Mouse (Mus musculus) midbrain, embryonic 10.5 days (tissue): ENCODE measurements around the gene Zfp36l2. TPM values are rescaled to one million over a fixed set of nuclear protein-coding genes. Genes with fewer than 3 reads are reported as not detected.

ENCODE experiments used
- DNase-seq: peaks from one replicate; pipeline ENCODE4 v3.0.0-alpha.2; 2017; ENCODE audit warnings: low spot score
- H3K27ac ChIP-seq: fragments of 300-500 bp; sonication (generic); replicated peaks from 2 replicates; pipeline ENCODE4 v1.5.1; 2016; ENCODE audit warnings: mild to moderate bottlenecking
- H3K27me3 ChIP-seq: fragments of 300-500 bp; sonication (generic); 2 replicates; pipeline ENCODE4 v1.6.1; 2016; ENCODE audit warnings: low read depth, mild to moderate bottlenecking; ENCODE audit not compliant: poor library complexity, severe bottlenecking
- H3K36me3 ChIP-seq: fragments of 300-500 bp; sonication (generic); 2 replicates; pipeline ENCODE4 v1.6.1; 2016; ENCODE audit warnings: mild to moderate bottlenecking, moderate library complexity
- H3K4me1 ChIP-seq: fragments of 300-500 bp; sonication (generic); 2 replicates; pipeline ENCODE4 v1.6.1; 2016
- H3K4me3 ChIP-seq: fragments of 300-500 bp; sonication (generic); 2 replicates; pipeline ENCODE4 v1.5.1; 2016; ENCODE audit warnings: mild to moderate bottlenecking, moderate library complexity
- H3K9me3 ChIP-seq: fragments of 300-500 bp; sonication (generic); replicated peaks from 2 replicates; pipeline ENCODE4 v1.6.1; 2016; ENCODE audit warnings: mild to moderate bottlenecking
- WGBS: fragments of 180-500 bp; shearing (Covaris S2); methylation state at CpG from one replicate; pipeline ENCODE4 v1.1.7; 2016; 5-methylcytosine and 5-hydroxymethylcytosine counted together
- polyA plus RNA-seq: library from polyadenylated mRNA; unstranded; fragments of >200 nt; fragmentation: Nextera tagmentation; extraction: Ambion mirVana; gene quantifications from 2 replicates; pipeline ENCODE4 v1.2.1, GENCODE M21; 2016

Zfp36l2 gene
- polyA plus RNA-seq, 1 experiment from 2014 or later, result 7.8 TPM

DNA sequence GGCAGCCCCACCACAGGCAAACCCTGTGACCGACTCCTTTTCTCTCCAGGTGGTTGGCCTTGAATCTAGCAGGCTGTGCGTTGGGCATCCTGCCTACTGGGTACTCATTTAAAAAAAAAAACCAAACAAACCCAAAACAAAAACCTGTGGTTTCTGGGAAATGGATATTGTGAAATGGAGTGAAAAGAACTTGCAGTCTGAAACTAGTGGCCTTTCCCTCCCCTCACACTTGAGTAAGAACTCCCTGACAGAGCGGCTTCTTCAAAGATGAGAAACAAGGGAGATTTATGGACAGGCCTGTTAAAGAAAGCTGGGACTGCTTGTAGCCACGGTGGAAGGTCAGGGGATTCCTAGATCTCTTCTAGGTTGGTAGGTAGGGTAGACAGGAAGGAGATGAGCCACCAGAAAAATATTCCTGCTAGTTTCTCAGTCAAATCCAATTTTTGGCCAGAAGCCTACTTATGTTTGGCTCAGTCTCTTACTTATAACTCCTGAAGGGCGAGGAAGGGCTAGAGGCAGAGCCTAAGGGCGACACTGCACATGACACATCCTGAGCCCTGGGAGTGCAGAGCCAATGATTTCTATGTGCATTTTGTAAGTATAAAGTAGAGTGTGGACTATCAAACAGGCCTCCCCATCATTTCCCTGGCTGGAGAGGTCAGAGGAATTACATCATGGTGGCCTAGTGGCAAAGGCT is 27.7 kb upstream of the Zfp36l2 start:
- WGBS, result 92% methylated on average over 6 of the region's 6 CpGs
- Histone ChIP-seq H3K4me1 (no peaks in the 10 kb centered on the region), H3K9me3 (no peaks in the 10 kb centered on the region), H3K36me3 (peaks cover 35% of the 10 kb centered on the region), H3K4me3 (no peak overlapping the region), H3K27me3 (no peaks in the 10 kb centered on the region), H3K27ac (no peak overlapping the region)
- DNase-seq, result no peak

DNA sequence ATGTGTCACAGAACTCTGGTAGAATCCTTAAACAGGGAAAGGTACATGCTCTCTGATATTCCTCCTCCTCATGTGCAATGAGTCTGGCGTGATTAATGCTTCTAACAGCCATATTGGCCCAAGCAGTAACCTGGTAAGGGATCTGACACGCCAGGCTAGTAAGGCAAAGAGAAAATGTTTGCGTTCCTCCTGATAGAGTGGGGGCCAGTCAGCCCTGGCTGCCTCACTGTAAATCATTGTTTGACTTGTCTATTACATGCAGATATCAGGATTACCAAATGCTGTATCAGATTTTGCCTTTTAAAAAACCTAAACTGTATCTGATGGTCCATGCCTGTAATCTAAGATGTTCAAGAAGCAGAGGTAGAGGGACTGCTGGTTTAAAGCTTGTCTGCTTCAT is 25.7 kb upstream of the Zfp36l2 start:
- H3K27me3 ChIP-seq, result no peaks in the 10 kb centered on the region
- H3K27ac ChIP-seq, result no peak overlapping the region
- H3K4me3 ChIP-seq, result no peak overlapping the region
- H3K4me1 ChIP-seq, result no peaks in the 10 kb centered on the region
- 96% methylated on average over 3 of the region's 3 CpGs for WGBS
- no peaks in the 10 kb centered on the region for H3K9me3 ChIP-seq
- no peak for DNase-seq
- H3K36me3 ChIP-seq, result peaks cover 18% of the 10 kb centered on the region

- H3K27ac ChIP-seq, result no peak overlapping the region; the same call in 1 of the 2 replicates
- no peak for DNase-seq
- H3K4me1 ChIP-seq, result peaks cover 9% of the 10 kb centered on the region
- H3K27me3 ChIP-seq, result no peaks in the 10 kb centered on the region
- no peaks in the 10 kb centered on the region for H3K9me3 ChIP-seq
- WGBS, result 89% methylated on average over 3 of the region's 3 CpGs
- H3K36me3 ChIP-seq, result peaks cover 24% of the 10 kb centered on the region
- no peak overlapping the region for H3K4me3 ChIP-seq
Measured at GRCm38 (mm10) chr17:84207611-84208010, 19.9 kb upstream of the Zfp36l2 start.

GRCm38 (mm10) chr17:84206239-84206638 is 18.5 kb upstream of the Zfp36l2 start:
- Histone ChIP-seq H3K9me3 (no peaks in the 10 kb centered on the region), H3K27ac (no peak overlapping the region), H3K4me3 (no peak overlapping the region), H3K4me1 (peaks cover 9% of the 10 kb centered on the region), H3K36me3 (peaks cover 22% of the 10 kb centered on the region), H3K27me3 (no peaks in the 10 kb centered on the region)
- no peak for DNase-seq
- 95% methylated on average over 3 of the region's 3 CpGs for WGBS

GRCm38 (mm10) chr17:84204962-84205361 is 17.2 kb upstream of the Zfp36l2 start:
- H3K9me3 ChIP-seq, result no peaks in the 10 kb centered on the region

GRCm38 (mm10) chr17:84203340-84203739 is 15.6 kb upstream of the Zfp36l2 start:
- Histone ChIP-seq H3K36me3 (peaks cover 34% of the 10 kb centered on the region), H3K27me3 (no peaks in the 10 kb centered on the region), H3K4me3 (no peak overlapping the region), H3K27ac (peak overlapping the region; percentile 58), H3K9me3 (no peaks in the 10 kb centered on the region), H3K4me1 (peaks cover 10% of the 10 kb centered on the region)
- DNase-seq, result no peak
- 63% methylated on average over 7 of the region's 7 CpGs for WGBS

More at GRCm38 (mm10) chr17:84204962-84205361, 17.2 kb upstream of the Zfp36l2 start:
- 82% methylated on average over 5 of the region's 5 CpGs for WGBS
- no peak overlapping the region for H3K27ac ChIP-seq
- DNase-seq, result no peak
- no peak overlapping the region for H3K4me3 ChIP-seq
- peaks cover 9% of the 10 kb centered on the region for H3K4me1 ChIP-seq
- H3K27me3 ChIP-seq, result no peaks in the 10 kb centered on the region
- H3K36me3 ChIP-seq, result peaks cover 29% of the 10 kb centered on the region

GRCm38 (mm10) chr17:84201183-84201582 is 13.4 kb upstream of the Zfp36l2 start:
- Histone ChIP-seq H3K27ac (no peak overlapping the region), H3K27me3 (no peaks in the 10 kb centered on the region), H3K4me1 (peaks cover 18% of the 10 kb centered on the region), H3K36me3 (peaks cover 24% of the 10 kb centered on the region), H3K4me3 (no peak overlapping the region), H3K9me3 (no peaks in the 10 kb centered on the region)
- DNase-seq, result no peak
- WGBS, result 93% methylated on average over 5 of the region's 5 CpGs

DNA sequence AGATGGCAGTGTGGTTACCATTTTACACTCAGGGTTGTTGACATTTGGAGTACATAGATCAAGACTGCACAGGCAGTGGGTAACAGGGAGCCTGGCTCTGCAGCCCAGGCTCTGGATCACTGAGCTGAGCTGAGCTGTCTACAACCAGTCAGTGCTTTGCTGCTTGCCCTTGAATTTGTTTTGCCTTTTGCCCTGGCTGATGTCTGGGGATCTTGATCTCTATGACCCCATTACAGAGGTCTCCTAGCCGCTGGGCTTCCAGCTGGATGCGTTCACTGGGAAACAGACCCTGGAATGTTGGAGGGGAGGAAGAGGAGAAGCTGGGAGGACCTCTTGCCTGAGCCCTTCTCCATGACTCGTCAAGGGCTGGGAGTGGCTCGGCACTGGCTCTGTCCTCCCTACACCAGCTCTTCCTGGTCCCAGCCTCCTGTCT is 10.2 kb upstream of the Zfp36l2 start:
- H3K4me1 ChIP-seq, result peaks cover 10% of the 10 kb centered on the region
- DNase-seq, result no peak
- 49% methylated on average over 4 of the region's 4 CpGs for WGBS
- no peaks in the 10 kb centered on the region for H3K9me3 ChIP-seq
- no peaks in the 10 kb centered on the region for H3K27me3 ChIP-seq
- H3K27ac ChIP-seq, result peak overlapping the region; percentile 59; the same call in 1 of the 2 replicates
- no peak overlapping the region for H3K4me3 ChIP-seq
- H3K36me3 ChIP-seq, result peaks cover 17% of the 10 kb centered on the region

GRCm38 (mm10) chr17:84196329-84196728 is 8.6 kb upstream of the Zfp36l2 start:
- no peak overlapping the region for H3K27ac ChIP-seq

DNA sequence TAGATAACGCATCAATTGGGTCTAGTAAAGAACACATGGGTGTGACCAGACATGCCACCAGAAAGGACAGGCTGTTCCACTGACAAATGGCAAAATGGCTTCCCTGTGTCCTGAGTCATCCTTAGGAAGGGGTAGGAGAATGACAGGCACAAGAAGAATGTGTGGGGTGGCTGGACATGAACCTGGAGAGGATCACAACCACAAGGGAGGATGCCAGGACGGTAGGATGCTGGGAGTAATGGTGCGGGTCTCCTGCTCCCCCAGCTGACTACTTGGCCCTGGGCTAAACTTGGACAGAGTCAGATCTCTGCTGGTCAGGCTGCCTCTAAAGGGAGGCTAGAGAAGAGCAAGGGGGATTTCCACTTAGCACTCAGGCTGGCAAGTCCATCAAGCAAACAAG is 8.1 kb upstream of the Zfp36l2 start:
- Histone ChIP-seq H3K9me3 (no peaks in the 10 kb centered on the region), H3K4me1 (peaks cover 9% of the 10 kb centered on the region), H3K4me3 (no peak overlapping the region), H3K27me3 (no peaks in the 10 kb centered on the region), H3K27ac (no peak overlapping the region), H3K36me3 (peaks cover 30% of the 10 kb centered on the region)
- WGBS, result 87% methylated on average over 3 of the region's 3 CpGs
- DNase-seq, result no peak

More at GRCm38 (mm10) chr17:84196329-84196728, 8.6 kb upstream of the Zfp36l2 start:
- H3K4me1 ChIP-seq, result peaks cover 9% of the 10 kb centered on the region
- no peak overlapping the region for H3K4me3 ChIP-seq
- no peak for DNase-seq
- no peaks in the 10 kb centered on the region for H3K9me3 ChIP-seq
- no peaks in the 10 kb centered on the region for H3K27me3 ChIP-seq
- peaks cover 29% of the 10 kb centered on the region for H3K36me3 ChIP-seq

- Histone ChIP-seq H3K4me1 (peaks cover 18% of the 10 kb centered on the region), H3K27me3 (peaks cover 5% of the 10 kb centered on the region; the same call in 1 of the 2 replicates), H3K9me3 (no peaks in the 10 kb centered on the region), H3K27ac (no peak overlapping the region; the same call in 1 of the 2 replicates), H3K4me3 (no peak overlapping the region), H3K36me3 (peaks cover 27% of the 10 kb centered on the region)
- 64% methylated on average over 4 of the region's 4 CpGs for WGBS
- DNase-seq, result no peak
Measured at GRCm38 (mm10) chr17:84195003-84195395, 7.3 kb upstream of the Zfp36l2 start.

DNA sequence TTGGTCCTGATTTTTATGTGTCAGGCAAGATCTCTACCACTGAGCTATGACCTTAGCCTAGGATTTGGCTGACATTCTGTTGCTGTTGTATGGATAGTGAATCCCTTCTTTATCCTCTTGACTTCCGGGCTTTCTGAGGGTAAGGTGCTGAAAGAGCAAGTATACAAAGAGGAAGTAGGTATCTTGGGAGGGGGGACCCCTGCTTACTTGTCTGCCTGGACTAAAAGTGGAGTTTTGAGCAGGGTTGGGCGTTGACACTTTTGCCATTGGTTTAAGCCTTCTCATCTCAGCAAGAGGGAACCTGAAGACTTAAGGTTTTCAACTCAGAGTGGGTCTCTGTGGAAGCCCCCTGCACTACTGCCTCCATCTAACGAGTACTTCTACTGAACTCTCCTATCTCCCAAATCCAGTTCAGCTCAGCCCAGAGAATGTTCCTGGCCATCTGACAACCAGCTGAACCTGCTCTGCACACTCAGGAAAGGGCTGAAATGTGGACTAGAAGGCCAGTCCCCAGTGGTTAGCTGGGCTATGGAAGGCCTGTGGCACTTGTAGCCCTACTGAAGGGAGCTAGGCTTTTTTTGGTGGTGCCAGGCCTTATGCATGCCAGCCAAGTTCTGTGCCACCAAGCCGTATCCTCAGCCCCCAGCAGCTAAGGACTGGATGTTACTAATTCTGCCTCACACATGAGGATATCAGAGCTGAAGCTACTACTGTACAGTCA is 6.7 kb upstream of the Zfp36l2 start:
- 88% methylated on average over 4 of the region's 4 CpGs for WGBS
- Histone ChIP-seq H3K27me3 (peaks cover 9% of the 10 kb centered on the region; the same call in 1 of the 2 replicates), H3K9me3 (no peaks in the 10 kb centered on the region), H3K27ac (no peak overlapping the region), H3K36me3 (peaks cover 21% of the 10 kb centered on the region), H3K4me3 (no peak overlapping the region), H3K4me1 (peaks cover 23% of the 10 kb centered on the region)
- DNase-seq, result no peak

- peaks cover 33% of the 10 kb centered on the region for H3K4me1 ChIP-seq
- no peak for DNase-seq
- WGBS, result 90% methylated on average over 9 of the region's 9 CpGs
- 0 out of 2 replicates have a peak overlapping the region, but pooled peaks have one; percentile 38 for H3K27ac ChIP-seq
- H3K27me3 ChIP-seq, result peaks cover 9% of the 10 kb centered on the region; the same call in 1 of the 2 replicates
- no peaks in the 10 kb centered on the region for H3K9me3 ChIP-seq
- no peak overlapping the region for H3K4me3 ChIP-seq
- H3K36me3 ChIP-seq, result peaks cover 21% of the 10 kb centered on the region
Measured at GRCm38 (mm10) chr17:84193411-84193810, 5.7 kb upstream of the Zfp36l2 start.
